Mouse (Mus musculus): Measurements from ENCODE around the gene Cdhr1.

Gene Cdhr1

GRCm38 (mm10) chr14:37068516-37068915 lies 29.6 kb downstream of the Cdhr1 start:
- peak; percentile 17 for DNase-seq (ENCODE audit: low read depth)

GRCm38 (mm10) chr14:37067629-37068028 lies 30.5 kb downstream of the Cdhr1 start, which contains the start of gene Lrit2:
TSS of gene Lrit2 (plus strand) at chr14:37067929.
- no peak for DNase-seq (ENCODE audit: low read depth)

GRCm38 (mm10) chr14:37066636-37067035 lies 31.5 kb downstream of the Cdhr1 start:
- DNase-seq (ENCODE audit: low read depth): no peak

GRCm38 (mm10) chr14:37064849-37065248 lies 33.3 kb downstream of the Cdhr1 start:
- no peak for DNase-seq (ENCODE audit: low read depth)

- no peak for DNase-seq (ENCODE audit: low read depth)
Observed at GRCm38 (mm10) chr14:37048914-37049410, 49.2 kb downstream of the Cdhr1 start, which contains the start of gene Rgr. TSS of gene Rgr (minus strand) at chr14:37048964.

- DNase-seq (ENCODE audit: low read depth): no peak
Observed at GRCm38 (mm10) chr14:37034432-37034831, 63.7 kb downstream of the Cdhr1 start.

GRCm38 (mm10) chr14:37033241-37033640 lies 64.9 kb downstream of the Cdhr1 start:
- DNase-seq (ENCODE audit: low read depth): peak; percentile 25

- DNase-seq (ENCODE audit: low read depth): no peak
Observed at GRCm38 (mm10) chr14:37032481-37033104, 65.6 kb downstream of the Cdhr1 start.

- DNase-seq (ENCODE audit: low read depth): no peak
Observed at GRCm38 (mm10) chr14:37028555-37028954, 69.6 kb downstream of the Cdhr1 start.

GRCm38 (mm10) chr14:37027951-37028350 lies 70.2 kb downstream of the Cdhr1 start:
- DNase-seq (ENCODE audit: low read depth): no peak
